Mouse (Mus musculus) layer of hippocampus, adult 11-12 months (tissue): ENCODE measurements around the gene Reg3g.
"Not testable (repeated sequence)": the region's sequence is repeated elsewhere in the genome, so short reads cannot be mapped to it uniquely, and the experiment has no call there.

Experiments used
- DNase-seq: peaks from one replicate; pipeline ENCODE4 v3.0.0; 2022; ENCODE audit warnings: low spot score

The Reg3g gene

GRCm38 (mm10) chr6:78468772-78469171, at the start of gene Reg3g:
Reg3g (minus strand) TSS chr6:78468872.
- no peak for DNase-seq

GRCm38 (mm10) chr6:78515777-78516446, 47.2 kb upstream of the Reg3g start:
- DNase-seq = peak; percentile 13

GRCm38 (mm10) chr6:78512833-78513232, 44.2 kb upstream of the Reg3g start:
- DNase-seq = peak; percentile 33

DNA sequence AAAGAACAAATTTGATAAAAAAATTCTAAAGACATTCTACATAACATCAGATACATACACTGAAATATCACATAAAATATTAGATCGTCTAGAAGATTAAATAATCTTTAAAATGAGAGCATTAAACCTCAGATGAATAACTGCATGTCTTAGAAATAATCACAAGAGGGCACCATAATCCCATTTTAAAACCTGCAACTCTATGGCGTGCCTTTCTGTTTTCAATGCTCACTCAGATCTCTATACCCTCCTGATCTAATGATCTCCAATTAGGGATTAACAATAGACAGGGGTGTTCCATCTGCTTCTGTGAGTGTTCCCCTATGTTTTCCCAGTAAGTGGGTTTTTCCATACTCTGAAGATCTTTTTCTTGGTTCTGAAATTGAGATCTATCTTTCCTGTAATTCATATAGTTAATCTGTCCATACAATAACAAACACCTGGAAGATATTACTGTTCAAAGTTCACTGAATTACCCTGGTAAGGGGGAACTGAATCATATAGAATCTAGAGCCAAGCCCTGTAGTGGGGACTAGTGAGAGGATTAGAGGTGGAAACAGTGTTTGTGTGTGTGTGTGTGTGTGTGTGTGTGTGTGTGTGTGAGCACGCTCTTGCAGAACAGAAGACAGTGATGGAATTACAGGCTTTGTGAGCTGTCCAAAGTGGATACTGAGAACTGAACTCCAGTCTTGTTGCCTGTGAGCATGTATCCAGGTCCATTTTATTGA, 41.7 kb upstream of the Reg3g start:
- DNase-seq = no peak

GRCm38 (mm10) chr6:78505745-78506144, 37.1 kb upstream of the Reg3g start:
- no peak for DNase-seq

GRCm38 (mm10) chr6:78494633-78495032, 26.0 kb upstream of the Reg3g start:
- no peak for DNase-seq

GRCm38 (mm10) chr6:78469287-78469686, 615 bp upstream of the Reg3g start:
- DNase-seq = no peak

DNA sequence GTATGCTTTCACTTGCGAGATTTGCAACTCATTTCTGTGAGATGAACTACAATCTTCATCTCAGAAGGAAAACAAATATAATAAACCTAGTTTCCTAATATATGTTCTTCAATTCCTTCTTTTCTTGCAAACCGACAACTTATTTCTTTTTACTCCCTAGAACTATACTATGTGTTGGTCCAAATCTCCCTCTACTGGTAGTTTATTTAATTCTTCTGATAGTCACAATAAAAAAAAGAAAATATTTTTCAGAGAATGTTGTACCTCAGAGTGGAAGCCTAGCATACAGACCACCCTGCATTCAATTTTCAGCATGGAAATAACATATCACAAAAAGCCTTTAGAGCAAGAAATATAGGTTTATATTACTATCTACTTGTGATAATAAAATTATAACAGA, 5.4 kb downstream of the Reg3g start:
- DNase-seq = no peak

GRCm38 (mm10) chr6:78462360-78462759, 6.3 kb downstream of the Reg3g start:
- DNase-seq = no peak

DNA sequence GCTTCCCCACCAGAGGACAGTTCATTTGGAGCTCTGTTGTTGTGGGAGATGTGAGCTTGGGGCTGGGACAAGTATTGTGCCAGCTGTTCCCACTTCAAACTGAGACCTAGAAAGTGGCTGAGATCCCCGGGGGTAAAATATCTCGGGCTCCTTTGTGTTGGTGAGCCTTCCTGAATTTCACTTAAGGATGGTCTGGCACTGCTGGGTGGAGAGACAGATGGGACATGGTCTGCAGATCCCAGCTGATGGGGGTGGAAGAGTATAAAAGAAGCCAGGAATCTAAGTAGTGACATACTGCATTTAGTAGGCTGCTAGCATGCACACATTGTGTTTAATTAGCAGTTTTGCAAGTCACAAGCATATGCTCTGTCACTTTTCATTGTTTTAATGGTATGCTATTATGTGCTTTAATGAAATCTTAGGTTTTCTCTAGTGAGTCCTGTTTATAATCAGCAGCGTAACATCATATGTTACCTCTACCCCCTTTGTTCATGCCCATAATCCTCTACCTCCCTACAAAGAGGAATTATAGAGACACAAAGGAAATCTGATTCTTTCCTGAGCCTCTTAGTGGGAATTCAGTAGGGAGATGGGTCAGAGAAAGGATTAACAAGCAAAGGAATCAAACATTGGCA, 8.4 kb downstream of the Reg3g start:
- peak; percentile 56 for DNase-seq

GRCm38 (mm10) chr6:78452804-78453203, 15.9 kb downstream of the Reg3g start:
- no peak for DNase-seq

DNA sequence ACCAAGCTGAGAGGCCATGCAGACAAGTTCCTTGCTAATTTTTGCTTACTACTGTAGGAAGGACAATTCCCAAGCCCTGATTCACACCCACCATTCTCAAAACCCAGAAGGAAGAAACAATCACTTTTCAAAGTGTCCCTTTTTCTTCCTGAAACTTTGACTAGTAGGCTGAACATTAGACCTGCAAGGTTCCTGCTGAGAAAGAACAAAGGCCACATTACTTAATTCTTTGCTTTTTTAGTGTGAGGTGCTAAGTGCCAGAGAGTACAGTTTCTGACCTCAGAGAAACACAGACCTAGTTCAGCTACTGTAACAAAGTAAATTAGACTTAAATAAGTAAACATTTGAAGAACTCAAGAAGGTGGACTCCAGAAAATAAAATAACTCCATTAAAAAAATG, 20.3 kb downstream of the Reg3g start:
- no peak for DNase-seq

DNA sequence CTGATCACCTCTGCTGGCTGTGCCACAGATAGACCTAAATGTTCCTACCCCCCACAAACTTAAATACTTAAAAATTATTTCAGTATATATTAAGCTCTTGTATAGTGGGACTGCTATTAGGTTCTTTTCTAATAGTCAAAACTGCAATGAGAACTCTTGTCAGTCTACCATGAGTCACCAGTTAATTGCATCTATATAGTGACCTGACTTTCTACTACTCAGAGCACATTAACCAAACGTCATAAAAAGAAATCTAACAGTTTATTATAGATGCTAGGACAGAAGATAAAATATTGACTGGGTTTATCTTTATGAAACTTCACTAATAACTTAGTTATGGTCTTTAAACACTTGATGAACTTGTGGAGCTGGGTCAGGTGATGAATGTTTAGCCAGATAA, 21.5 kb downstream of the Reg3g start:
- no peak for DNase-seq

DNA sequence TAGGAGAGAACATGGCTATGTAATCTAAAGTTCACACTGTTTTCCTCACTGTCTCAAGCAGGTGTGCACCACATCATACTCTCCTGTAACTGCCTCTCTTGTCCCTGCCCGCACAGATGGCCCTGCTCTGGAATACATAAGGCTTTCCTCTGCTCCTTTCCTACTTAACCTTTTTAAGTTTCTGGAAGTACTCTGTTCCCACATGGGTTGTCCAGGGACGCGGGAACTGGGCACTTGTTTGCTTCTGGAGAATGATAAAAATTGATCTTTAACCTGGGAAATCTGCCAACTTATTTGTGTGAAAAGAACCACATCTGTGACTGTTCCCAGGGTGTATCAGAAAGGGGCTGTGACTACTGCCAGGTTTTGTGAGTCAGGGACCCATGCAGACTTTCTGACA, 43.2 kb downstream of the Reg3g start:
- no peak for DNase-seq

GRCm38 (mm10) chr6:78422411-78422810, 46.3 kb downstream of the Reg3g start, which contains the start of gene Reg1:
Reg1 (plus strand) TSS chr6:78422711.
- DNase-seq = not testable (repeated sequence)
